Mouse (Mus musculus): Measurements from ENCODE around the gene Slc30a4.

GRCm38 (mm10) chr2:122656052-122656451 lies 46.4 kb downstream of the Slc30a4 start:
- TF ChIP-seq CTCF (conservative IDR thresholded peaks at IDR 0.05; ENCODE audit: insufficient read depth, insufficient read length, low read depth, low read length) (no peak), POLR2A (IDR thresholded peaks at IDR 0.05; ENCODE audit: low read depth, low read length) (no peak)

Data from kidney, adult 2 months (tissue).